Mouse (Mus musculus) testis, adult 2 months (tissue): ENCODE data around the gene Tanc1.

ENCODE experiments used
- CTCF ChIP-seq: fragments of 200-500 bp; IDR thresholded peaks from 2 replicates; pipeline ENCODE4 v1.5.1; 2012; ENCODE audit warnings: low read depth, mild to moderate bottlenecking, inconsistent platforms, low read length, moderate library complexity; ENCODE audit not compliant: control insufficient read depth, insufficient read depth, insufficient replicate concordance
- POLR2A ChIP-seq: fragments of 200-500 bp; IDR thresholded peaks from 2 replicates; pipeline ENCODE4 v1.6.1; 2012; ENCODE audit warnings: low read depth, mild to moderate bottlenecking, inconsistent platforms, low read length, moderate library complexity; ENCODE audit not compliant: control insufficient read depth

- TF ChIP-seq POLR2A (no peak), CTCF (no peak)
These were observed 121.6 kb downstream of the Tanc1 start for GRCm38 (mm10) chr2:59733410-59733809.
